Mouse (Mus musculus): ENCODE measurements around the gene Olfr1214. TPM values are rescaled to one million over a fixed set of nuclear protein-coding genes. Genes with fewer than 3 reads are reported as not detected.
"Not testable (repeated sequence)": the region's sequence is repeated elsewhere in the genome, so short reads cannot be mapped to it uniquely, and the experiment has no call there.

Gene Olfr1214
- not detected in 2 replicates for polyA plus RNA-seq (2015; fragmentation: Nextera tagmentation; extraction: Ambion mirVana)

DNA sequence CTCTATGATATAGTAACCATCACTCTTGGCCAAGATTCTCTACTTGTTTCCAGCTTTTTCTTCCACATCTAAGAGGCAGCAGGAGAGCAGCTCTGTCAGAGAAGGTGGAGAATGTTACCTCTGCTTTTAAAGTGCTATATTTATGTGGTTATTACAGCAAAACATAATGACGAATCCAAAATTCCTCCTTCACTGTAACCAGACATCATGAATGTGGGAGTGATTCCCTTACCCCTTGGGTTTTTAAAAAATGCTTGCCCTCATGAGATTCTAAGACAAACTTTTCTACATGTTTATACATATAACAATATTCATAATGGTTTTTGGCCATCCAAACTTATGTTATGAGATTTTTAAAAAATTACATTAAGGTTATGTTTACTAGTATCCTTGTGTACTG is at the start of gene Olfr1214:
TSS of gene Olfr1214 (minus strand) at position 101 of the 400 bp plus-strand sequence.
- no peak within 1 kb of the TSS for H3K4me2 ChIP-seq (replicated peaks; ENCODE audit: low read depth)
- H3K27ac ChIP-seq (replicated peaks): no peak within 1 kb of the TSS
- no peak within 1 kb of the TSS for H3K4me3 ChIP-seq (ENCODE audit: low read depth, low read length)
- no peak for DNase-seq (ENCODE audit: low spot score)
- no peaks in the 10 kb centered on the region for H3K27me3 ChIP-seq (ENCODE audit: control insufficient read depth, insufficient read depth, low read length)
- H3K9me3 ChIP-seq (ENCODE audit: control insufficient read depth, low read length): no peaks in the 10 kb centered on the region
- WGBS: 82% methylated on average over 1 of the region's 1 CpGs
- TF ChIP-seq EP300 (optimal IDR thresholded peaks at IDR 0.05) (no peak), CTCF (IDR thresholded peaks at IDR 0.05; ENCODE audit: low read depth) (no peak)
- no peaks in the 10 kb centered on the region for H3K4me1 ChIP-seq (replicated peaks; ENCODE audit: control insufficient read depth, insufficient read depth)
- H3K36me3 ChIP-seq (ENCODE audit: control insufficient read depth, insufficient read depth, low read length): no peaks in the 10 kb centered on the region
- no peak for ATAC-seq (ENCODE audit: low FRiP score, low TSS enrichment)
- no peak within 1 kb of the TSS for H3K9ac ChIP-seq (ENCODE audit: low read length)

GRCm38 (mm10) chr2:89031965-89032364 is 39.5 kb upstream of the Olfr1214 start, which contains the start of gene Olfr1217:
Gene Olfr1217, minus strand, starts transcription at chr2:89032065.
- Histone ChIP-seq H3K9me3 (ENCODE audit: control insufficient read depth, low read length) (no peaks in the 10 kb centered on the region), H3K9ac (ENCODE audit: low read length) (no peak within 1 kb of the TSS), H3K36me3 (ENCODE audit: control insufficient read depth, insufficient read depth, low read length) (no peaks in the 10 kb centered on the region), H3K4me1 (replicated peaks; ENCODE audit: control insufficient read depth, insufficient read depth) (no peaks in the 10 kb centered on the region), H3K27ac (replicated peaks) (no peak within 1 kb of the TSS), H3K4me3 (ENCODE audit: low read depth, low read length) (no peak within 1 kb of the TSS), H3K4me2 (replicated peaks; ENCODE audit: low read depth) (no peak within 1 kb of the TSS), H3K27me3 (ENCODE audit: control insufficient read depth, insufficient read depth, low read length) (no peaks in the 10 kb centered on the region)
- ATAC-seq (ENCODE audit: low FRiP score, low TSS enrichment) (no peak), DNase-seq (ENCODE audit: low spot score) (no peak)
- TF ChIP-seq EP300 (optimal IDR thresholded peaks at IDR 0.05) (no peak), CTCF (IDR thresholded peaks at IDR 0.05; ENCODE audit: low read depth) (no peak)
- WGBS: 62% methylated on average over 2 of the region's 2 CpGs

DNA sequence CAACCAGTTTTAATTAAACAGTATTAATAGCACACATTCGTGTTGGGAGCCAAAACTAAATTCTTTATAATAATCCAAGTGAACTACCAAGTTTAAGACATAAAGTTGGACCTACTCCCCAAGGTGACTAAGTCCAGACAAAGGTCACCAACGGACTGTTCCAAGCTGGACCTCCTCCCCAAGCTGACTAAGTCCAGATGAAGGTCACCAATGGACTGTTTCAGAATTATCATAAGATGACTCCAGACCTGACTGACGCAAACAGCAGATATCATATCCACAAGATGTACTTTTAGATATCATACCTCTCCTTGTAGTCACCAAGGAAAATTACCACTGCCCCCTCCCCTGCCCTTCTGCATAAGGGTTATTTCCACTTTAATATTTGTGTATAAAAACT is 29.0 kb upstream of the Olfr1214 start:
- H3K27me3 ChIP-seq (ENCODE audit: control insufficient read depth, insufficient read depth, low read length); ATAC-seq (ENCODE audit: low FRiP score, low TSS enrichment); H3K4me1 ChIP-seq (replicated peaks; ENCODE audit: control insufficient read depth, insufficient read depth); H3K36me3 ChIP-seq (ENCODE audit: control insufficient read depth, insufficient read depth, low read length); H3K27ac ChIP-seq (replicated peaks); H3K4me3 ChIP-seq (ENCODE audit: low read depth, low read length); H3K4me2 ChIP-seq (replicated peaks; ENCODE audit: low read depth); DNase-seq (ENCODE audit: low spot score); H3K9ac ChIP-seq (ENCODE audit: low read length); H3K9me3 ChIP-seq (ENCODE audit: control insufficient read depth, low read length): not testable (repeated sequence)
- WGBS: 63% methylated on average over 3 of the region's 3 CpGs

DNA sequence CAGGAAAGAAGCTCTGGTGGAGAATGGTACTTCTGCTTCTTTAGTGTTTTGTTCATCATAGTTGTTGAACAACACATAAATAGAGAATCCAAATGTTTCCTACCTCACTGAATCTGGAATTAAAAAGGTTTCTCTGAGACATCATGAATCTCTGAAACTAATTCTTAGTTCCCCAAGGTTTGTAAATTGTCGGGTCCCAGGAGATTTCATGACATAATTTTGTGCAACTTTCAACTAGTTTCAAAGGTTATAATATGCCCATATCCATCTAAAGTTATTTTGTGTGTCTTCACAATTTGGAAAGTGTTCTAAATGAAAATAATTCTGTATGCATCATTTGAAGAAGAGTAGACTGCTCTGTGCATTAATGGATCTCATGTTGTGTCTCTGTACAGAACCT is 25.8 kb upstream of the Olfr1214 start, which contains the start of gene Olfr1216:
TSS of gene Olfr1216 (minus strand) at position 101 of the 400 bp plus-strand sequence.
- H3K4me1 ChIP-seq (replicated peaks; ENCODE audit: control insufficient read depth, insufficient read depth): no peaks in the 10 kb centered on the region
- H3K4me3 ChIP-seq (ENCODE audit: low read depth, low read length): no peak within 1 kb of the TSS
- no peaks in the 10 kb centered on the region for H3K27me3 ChIP-seq (ENCODE audit: control insufficient read depth, insufficient read depth, low read length)
- WGBS: 62% methylated on average over 1 of the region's 1 CpGs
- H3K4me2 ChIP-seq (replicated peaks; ENCODE audit: low read depth): no peak within 1 kb of the TSS
- H3K36me3 ChIP-seq (ENCODE audit: control insufficient read depth, insufficient read depth, low read length): no peaks in the 10 kb centered on the region
- no peaks in the 10 kb centered on the region for H3K9me3 ChIP-seq (ENCODE audit: control insufficient read depth, low read length)
- no peak within 1 kb of the TSS for H3K9ac ChIP-seq (ENCODE audit: low read length)
- no peak within 1 kb of the TSS for H3K27ac ChIP-seq (replicated peaks)
- ATAC-seq (ENCODE audit: low FRiP score, low TSS enrichment): no peak
- TF ChIP-seq CTCF (IDR thresholded peaks at IDR 0.05; ENCODE audit: low read depth): no peak
- TF ChIP-seq EP300 (optimal IDR thresholded peaks at IDR 0.05): no peak
- no peak for DNase-seq (ENCODE audit: low spot score)

DNA sequence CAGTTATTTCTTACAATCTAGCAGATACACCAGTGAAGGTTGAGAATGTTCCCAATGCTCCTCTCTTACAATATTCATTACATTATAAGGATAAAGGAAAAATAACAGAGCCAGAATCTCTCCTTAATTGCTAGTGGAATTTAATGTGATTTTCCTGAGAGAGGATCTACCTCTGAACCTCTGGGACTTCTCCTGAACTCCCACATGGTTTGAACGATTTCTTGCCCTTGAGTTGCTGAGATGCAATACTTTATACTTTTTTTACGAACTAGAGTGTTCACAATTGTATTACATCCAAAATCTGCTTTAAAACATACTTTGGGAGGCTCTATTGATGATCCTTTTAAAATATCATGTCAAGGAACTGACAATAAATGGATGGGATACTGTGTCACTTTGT is 14.4 kb upstream of the Olfr1214 start, which contains the start of gene Olfr1215:
TSS of gene Olfr1215 (minus strand) at position 101 of the 400 bp plus-strand sequence.
- DNase-seq (ENCODE audit: low spot score) (no peak), ATAC-seq (ENCODE audit: low FRiP score, low TSS enrichment) (no peak)
- Histone ChIP-seq H3K4me1 (replicated peaks; ENCODE audit: control insufficient read depth, insufficient read depth) (no peaks in the 10 kb centered on the region), H3K9me3 (ENCODE audit: control insufficient read depth, low read length) (no peaks in the 10 kb centered on the region), H3K4me3 (ENCODE audit: low read depth, low read length) (no peak within 1 kb of the TSS), H3K27ac (replicated peaks) (no peak within 1 kb of the TSS), H3K27me3 (ENCODE audit: control insufficient read depth, insufficient read depth, low read length) (no peaks in the 10 kb centered on the region), H3K36me3 (ENCODE audit: control insufficient read depth, insufficient read depth, low read length) (no peaks in the 10 kb centered on the region), H3K4me2 (replicated peaks; ENCODE audit: low read depth) (no peak within 1 kb of the TSS), H3K9ac (ENCODE audit: low read length) (no peak within 1 kb of the TSS)
- WGBS: 58% methylated on average over 2 of the region's 2 CpGs
- TF ChIP-seq CTCF (IDR thresholded peaks at IDR 0.05; ENCODE audit: low read depth): no peak
- no peak for TF ChIP-seq EP300 (optimal IDR thresholded peaks at IDR 0.05)

DNA sequence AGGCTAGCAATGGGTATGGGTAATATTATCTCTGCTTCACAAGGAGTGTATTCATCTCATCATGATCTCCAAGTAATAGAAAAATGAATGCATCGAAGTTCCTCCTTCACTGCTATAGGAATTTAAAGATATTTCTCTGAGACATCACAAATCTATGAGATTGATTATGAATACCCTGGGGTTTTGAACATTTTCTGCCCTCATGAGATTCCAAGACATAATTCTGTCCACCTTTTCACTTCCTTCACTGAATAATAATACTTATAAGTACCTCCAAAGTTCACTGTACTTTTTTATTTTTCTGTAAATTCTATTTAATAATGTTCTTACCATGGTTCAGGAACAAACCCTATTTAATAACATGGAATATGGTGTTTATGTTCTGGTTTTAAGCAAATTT is 12.3 kb downstream of the Olfr1214 start, which contains the start of gene Gm13762:
TSS of gene Gm13762 (minus strand) at position 101 of the 400 bp plus-strand sequence.
- H3K9ac ChIP-seq (ENCODE audit: low read length): no peak within 1 kb of the TSS
- no peaks in the 10 kb centered on the region for H3K27me3 ChIP-seq (ENCODE audit: control insufficient read depth, insufficient read depth, low read length)
- H3K4me2 ChIP-seq (replicated peaks; ENCODE audit: low read depth): no peak within 1 kb of the TSS
- no peaks in the 10 kb centered on the region for H3K4me1 ChIP-seq (replicated peaks; ENCODE audit: control insufficient read depth, insufficient read depth)
- ATAC-seq (ENCODE audit: low FRiP score, low TSS enrichment) (no peak), DNase-seq (ENCODE audit: low spot score) (no peak)
- TF ChIP-seq CTCF (IDR thresholded peaks at IDR 0.05; ENCODE audit: low read depth) (no peak), EP300 (optimal IDR thresholded peaks at IDR 0.05) (no peak)
- no peaks in the 10 kb centered on the region for H3K36me3 ChIP-seq (ENCODE audit: control insufficient read depth, insufficient read depth, low read length)
- WGBS: 94% methylated on average over 1 of the region's 1 CpGs
- no peaks in the 10 kb centered on the region for H3K9me3 ChIP-seq (ENCODE audit: control insufficient read depth, low read length)
- H3K27ac ChIP-seq (replicated peaks): no peak within 1 kb of the TSS
- H3K4me3 ChIP-seq (ENCODE audit: low read depth, low read length): no peak within 1 kb of the TSS

Data from stomach, postnatal 0 days (tissue).